Mouse (Mus musculus) limb, embryonic 10.5 days (tissue): ENCODE data around the gene Kcnab3. TPM values are rescaled to one million over a fixed set of nuclear protein-coding genes. Genes with fewer than 3 reads are reported as not detected.
"Not testable (repeated sequence)": the region's sequence is repeated elsewhere in the genome, so short reads cannot be mapped to it uniquely, and the experiment has no call there.

ENCODE experiments used
- DNase-seq: peaks from one replicate; pipeline ENCODE4 v3.0.0-alpha.2; 2017; ENCODE audit warnings: low spot score
- H3K27ac ChIP-seq: fragments of 300-500 bp; sonication (generic); 2 replicates; pipeline ENCODE4 v1.5.1; 2016; ENCODE audit warnings: mild to moderate bottlenecking
- H3K27me3 ChIP-seq: fragments of 300-500 bp; sonication (generic); 2 replicates; pipeline ENCODE4 v1.6.1; 2016; ENCODE audit warnings: low read depth, mild to moderate bottlenecking; ENCODE audit not compliant: poor library complexity, severe bottlenecking
- H3K36me3 ChIP-seq: fragments of 300-500 bp; sonication (generic); 2 replicates; pipeline ENCODE4 v1.6.1; 2016; ENCODE audit warnings: mild to moderate bottlenecking, moderate library complexity
- H3K4me1 ChIP-seq: fragments of 300-500 bp; sonication (generic); 2 replicates; pipeline ENCODE4 v1.6.1; 2016
- H3K4me3 ChIP-seq: fragments of 300-500 bp; sonication (generic); 2 replicates; pipeline ENCODE4 v1.5.1; 2016; ENCODE audit warnings: mild to moderate bottlenecking, moderate library complexity
- H3K9me3 ChIP-seq: fragments of 300-500 bp; sonication (generic); replicated peaks from 2 replicates; pipeline ENCODE4 v1.6.1; 2016; ENCODE audit warnings: mild to moderate bottlenecking
- WGBS: fragments of 180-500 bp; shearing (Covaris S2); methylation state at CpG from one replicate; pipeline ENCODE4 v1.1.7; 2016; 5-methylcytosine and 5-hydroxymethylcytosine counted together
- polyA plus RNA-seq: library from polyadenylated mRNA; unstranded; fragments of >200 nt; fragmentation: Nextera tagmentation; extraction: Ambion mirVana; gene quantifications from 2 replicates; pipeline ENCODE4 v1.2.1, GENCODE M21; 2016

The Kcnab3 gene
- polyA plus RNA-seq = 0.93 and 1.4 TPM in 2 replicates

- peaks cover 48% of the 10 kb centered on the region for H3K4me1 ChIP-seq
- peaks cover 47% of the 10 kb centered on the region for H3K27me3 ChIP-seq
Observed at GRCm38 (mm10) chr11:69325628-69326407, at the start of gene Kcnab3. Gene Kcnab3 (plus strand): TSS chr11:69326258.

GRCm38 (mm10) chr11:69277267-69277666 lies 48.8 kb upstream of the Kcnab3 start:
- Histone ChIP-seq H3K36me3 (no peaks in the 10 kb centered on the region), H3K9me3 (no peaks in the 10 kb centered on the region), H3K4me3 (no peak overlapping the region), H3K4me1 (peaks cover 2% of the 10 kb centered on the region; the same call in 1 of the 2 replicates), H3K27ac (no peak overlapping the region), H3K27me3 (peaks cover 12% of the 10 kb centered on the region)
- WGBS = 70% methylated on average over 5 of the region's 5 CpGs
- DNase-seq = no peak

More at GRCm38 (mm10) chr11:69325628-69326407, at the start of gene Kcnab3:
- 12% methylated on average over 26 of the region's 26 CpGs for WGBS
- Histone ChIP-seq H3K9me3 (no peaks in the 10 kb centered on the region), H3K36me3 (peaks cover 4% of the 10 kb centered on the region), H3K4me3 (peak within 1 kb of the TSS; percentile 64), H3K27ac (peak within 1 kb of the TSS; percentile 78)
- DNase-seq = peak; percentile 81

- H3K27ac ChIP-seq = no peak overlapping the region
- WGBS = 96% methylated on average over 5 of the region's 5 CpGs
- no peak for DNase-seq
- H3K4me3 ChIP-seq = no peak overlapping the region
- no peaks in the 10 kb centered on the region for H3K9me3 ChIP-seq
- H3K4me1 ChIP-seq = no peaks in the 10 kb centered on the region
- no peaks in the 10 kb centered on the region for H3K27me3 ChIP-seq
- H3K36me3 ChIP-seq = no peaks in the 10 kb centered on the region
Observed at GRCm38 (mm10) chr11:69291111-69291510, 34.9 kb upstream of the Kcnab3 start.

DNA sequence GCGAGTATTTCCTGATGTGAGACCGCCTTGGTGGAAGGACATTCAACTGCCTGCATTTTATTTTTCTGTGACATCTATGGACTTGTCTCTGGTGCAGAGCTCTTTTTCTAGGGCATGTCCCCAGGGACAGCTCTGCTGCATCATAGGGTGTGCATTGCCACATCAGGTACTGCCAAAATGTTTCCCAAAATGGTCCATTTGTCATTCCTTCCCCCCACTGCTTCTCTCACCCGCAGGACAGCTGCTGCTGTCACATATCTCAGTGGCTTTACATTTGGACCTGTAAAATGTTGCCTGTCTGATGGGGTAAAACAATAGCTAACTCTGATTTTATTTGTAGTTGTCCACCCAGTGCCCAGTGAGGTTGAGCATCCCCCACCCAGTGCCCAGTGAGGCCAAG lies 30.8 kb upstream of the Kcnab3 start:
- WGBS = 95% methylated on average over 3 of the region's 3 CpGs
- H3K4me3 ChIP-seq = no peak overlapping the region
- DNase-seq = no peak

GRCm38 (mm10) chr11:69297799-69298198 lies 28.3 kb upstream of the Kcnab3 start:
- Histone ChIP-seq H3K4me1 (no peaks in the 10 kb centered on the region), H3K36me3 (peaks cover 53% of the 10 kb centered on the region), H3K9me3 (no peaks in the 10 kb centered on the region), H3K27me3 (no peaks in the 10 kb centered on the region), H3K27ac (no peak overlapping the region), H3K4me3 (no peak overlapping the region)
- no peak for DNase-seq
- 91% methylated on average over 2 of the region's 2 CpGs for WGBS

More for the DNA sequence above, 30.8 kb upstream of the Kcnab3 start:
- no peaks in the 10 kb centered on the region for H3K4me1 ChIP-seq
- H3K27me3 ChIP-seq = no peaks in the 10 kb centered on the region
- H3K36me3 ChIP-seq = peaks cover 31% of the 10 kb centered on the region
- no peaks in the 10 kb centered on the region for H3K9me3 ChIP-seq
- no peak overlapping the region for H3K27ac ChIP-seq

- Histone ChIP-seq H3K4me3 (no peak overlapping the region), H3K27ac (no peak overlapping the region; the same call in 1 of the 2 replicates), H3K9me3 (no peaks in the 10 kb centered on the region), H3K4me1 (no peaks in the 10 kb centered on the region), H3K36me3 (peaks cover 58% of the 10 kb centered on the region), H3K27me3 (no peaks in the 10 kb centered on the region)
- DNase-seq = no peak
- 81% methylated on average over 7 of the region's 7 CpGs for WGBS
Observed at GRCm38 (mm10) chr11:69298231-69298630, 27.8 kb upstream of the Kcnab3 start.

DNA sequence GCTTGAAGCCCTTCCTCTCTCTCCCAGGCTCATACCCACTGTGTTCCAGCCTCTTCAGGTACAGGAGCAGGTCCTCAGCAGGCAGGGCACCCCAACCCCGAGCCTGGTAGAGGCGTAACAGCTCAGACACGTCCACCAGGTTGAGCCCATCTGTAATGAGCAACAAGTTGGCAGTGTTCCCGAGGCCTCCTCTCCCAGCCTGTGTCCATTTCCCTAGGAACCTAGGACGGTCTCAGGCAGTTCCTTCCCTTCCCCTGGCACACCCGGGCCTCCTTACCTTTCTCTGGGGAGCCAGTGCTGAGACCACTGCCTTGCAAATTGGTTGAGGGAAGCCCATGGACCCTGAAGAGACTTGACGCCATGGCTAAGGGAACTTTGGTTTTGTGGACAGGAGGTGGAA lies 23.2 kb upstream of the Kcnab3 start:
- Histone ChIP-seq H3K36me3 (peaks cover 95% of the 10 kb centered on the region), H3K27me3 (no peaks in the 10 kb centered on the region), H3K27ac (no peak overlapping the region), H3K4me3 (no peak overlapping the region), H3K9me3 (no peaks in the 10 kb centered on the region), H3K4me1 (no peaks in the 10 kb centered on the region)
- 94% methylated on average over 7 of the region's 7 CpGs for WGBS
- DNase-seq = no peak

GRCm38 (mm10) chr11:69305291-69305690 lies 20.8 kb upstream of the Kcnab3 start:
- Histone ChIP-seq H3K9me3 (no peaks in the 10 kb centered on the region), H3K27ac (no peak overlapping the region), H3K4me3 (no peak overlapping the region), H3K4me1 (no peaks in the 10 kb centered on the region), H3K36me3 (peaks cover 96% of the 10 kb centered on the region), H3K27me3 (no peaks in the 10 kb centered on the region)
- 95% methylated on average over 9 of the region's 9 CpGs for WGBS
- no peak for DNase-seq

DNA sequence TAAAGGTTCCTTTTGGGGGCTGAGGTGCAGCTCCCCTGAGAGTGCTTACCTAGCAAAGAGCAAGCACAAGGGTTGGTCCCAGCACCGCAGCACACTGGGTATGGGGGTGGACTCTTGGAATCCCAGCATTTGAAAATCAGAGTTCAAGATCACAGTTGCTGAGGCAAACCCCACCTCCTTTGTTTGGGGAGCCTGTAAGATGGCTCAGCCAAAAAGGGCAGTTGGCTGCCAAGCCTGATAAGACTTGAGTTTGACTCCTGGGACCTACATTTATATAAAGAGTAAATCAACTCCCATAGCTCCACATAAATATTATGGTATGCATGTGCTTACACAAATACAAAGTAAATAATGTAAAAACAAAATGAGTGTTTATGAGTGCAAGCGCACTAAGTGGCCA lies 20.0 kb upstream of the Kcnab3 start:
- Histone ChIP-seq H3K27me3 (no peaks in the 10 kb centered on the region), H3K36me3 (peaks cover 97% of the 10 kb centered on the region), H3K27ac (no peak overlapping the region), H3K4me3 (no peak overlapping the region), H3K4me1 (no peaks in the 10 kb centered on the region), H3K9me3 (no peaks in the 10 kb centered on the region)
- WGBS = 95% methylated on average over 2 of the region's 2 CpGs
- DNase-seq = no peak

DNA sequence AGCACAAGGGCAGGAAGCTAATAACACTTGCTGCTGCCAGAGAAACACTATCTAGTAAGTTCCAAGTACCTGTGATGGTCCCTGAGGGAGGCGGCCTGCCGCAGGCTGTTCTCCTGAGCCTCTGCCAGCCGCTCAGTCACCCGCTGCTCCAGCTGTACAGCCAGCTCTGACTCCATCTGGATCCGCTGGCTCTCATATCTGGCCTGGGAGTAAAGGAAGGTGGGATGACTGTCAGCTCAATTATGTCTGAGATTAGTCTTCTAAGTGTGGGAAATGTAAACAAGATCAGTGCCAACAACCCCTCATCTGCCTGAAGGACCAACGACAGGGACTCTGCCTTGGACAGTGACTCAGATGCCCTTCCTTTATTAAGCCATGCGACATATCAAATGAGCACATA lies 14.8 kb upstream of the Kcnab3 start:
- peaks cover 96% of the 10 kb centered on the region for H3K36me3 ChIP-seq
- no peaks in the 10 kb centered on the region for H3K9me3 ChIP-seq
- no peak overlapping the region for H3K27ac ChIP-seq
- WGBS = 89% methylated on average over 7 of the region's 7 CpGs
- no peaks in the 10 kb centered on the region for H3K27me3 ChIP-seq
- no peaks in the 10 kb centered on the region for H3K4me1 ChIP-seq
- H3K4me3 ChIP-seq = no peak overlapping the region
- DNase-seq = no peak

- H3K36me3 ChIP-seq = peaks cover 94% of the 10 kb centered on the region
- DNase-seq = no peak
- 95% methylated on average over 6 of the region's 6 CpGs for WGBS
- H3K4me3 ChIP-seq = no peak overlapping the region
- H3K27me3 ChIP-seq = no peaks in the 10 kb centered on the region
- H3K9me3 ChIP-seq = no peaks in the 10 kb centered on the region
- H3K4me1 ChIP-seq = no peaks in the 10 kb centered on the region
- no peak overlapping the region for H3K27ac ChIP-seq
Observed at GRCm38 (mm10) chr11:69316361-69316760, 9.7 kb upstream of the Kcnab3 start.

GRCm38 (mm10) chr11:69318000-69318399 lies 8.1 kb upstream of the Kcnab3 start:
- peaks cover 15% of the 10 kb centered on the region for H3K4me1 ChIP-seq
- H3K27ac ChIP-seq, H3K27me3 ChIP-seq, H3K4me3 ChIP-seq, DNase-seq, H3K9me3 ChIP-seq: not testable (repeated sequence)
- WGBS = 92% methylated on average over 3 of the region's 3 CpGs
- H3K36me3 ChIP-seq = peaks cover 82% of the 10 kb centered on the region

DNA sequence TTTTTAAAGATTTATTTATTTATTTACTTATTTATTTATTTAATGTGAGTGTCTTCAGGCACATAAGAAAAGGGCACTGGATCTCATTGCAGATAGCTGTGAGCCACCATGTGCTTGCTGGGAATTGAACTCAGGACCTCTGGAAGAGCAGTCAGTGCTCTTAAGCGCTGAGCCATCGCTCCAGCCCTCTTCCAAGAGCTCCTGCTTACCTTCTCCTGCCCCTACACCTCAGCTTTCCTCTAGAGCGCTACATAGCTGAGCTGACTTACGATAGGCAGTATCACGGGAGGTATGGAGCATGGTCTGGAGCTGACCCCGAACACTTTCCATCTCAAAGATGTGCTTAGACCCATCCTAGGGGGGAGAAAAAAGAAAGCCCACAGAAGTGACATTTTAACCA lies 4.5 kb upstream of the Kcnab3 start:
- Histone ChIP-seq H3K27ac (peak overlapping the region; percentile 25; the same call in 1 of the 2 replicates), H3K27me3 (peaks cover 5% of the 10 kb centered on the region), H3K36me3 (peaks cover 46% of the 10 kb centered on the region), H3K4me3 (peak overlapping the region; percentile 72; the same call in 1 of the 2 replicates), H3K4me1 (peaks cover 38% of the 10 kb centered on the region), H3K9me3 (no peaks in the 10 kb centered on the region)
- DNase-seq = no peak
- WGBS = 94% methylated on average over 6 of the region's 6 CpGs
